Mouse (Mus musculus) ovary, postnatal 14 days (tissue): ENCODE results near the gene Rap1gap.
A peak's percentile ranks its signal among the peaks of the same experiment; 100 is the strongest.

Source experiments
- DNase-seq: peaks from one replicate; pipeline ENCODE4 v3.0.0; 2022; ENCODE audit warnings: low spot score

Gene Rap1gap

DNA sequence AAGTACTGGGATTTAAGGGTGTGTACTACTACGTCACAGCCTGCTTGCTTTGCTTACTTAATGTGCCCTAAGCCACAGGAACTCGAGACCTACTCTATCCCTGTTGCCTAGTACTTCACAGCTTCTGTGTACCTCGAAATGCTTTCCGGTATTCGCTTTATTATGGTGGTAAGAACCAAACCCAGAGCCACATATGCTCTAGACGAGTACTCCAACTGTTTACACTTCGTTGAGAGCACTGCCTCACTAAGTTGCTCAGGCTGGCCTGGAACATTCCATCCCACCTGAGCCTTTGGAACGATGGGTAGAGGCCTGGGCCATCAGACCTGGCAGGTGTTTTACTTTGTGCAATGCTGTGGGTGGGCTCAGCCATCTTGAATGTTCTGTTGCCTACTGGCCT is 30.8 kb downstream of the Rap1gap start:
- no peak for DNase-seq

DNA sequence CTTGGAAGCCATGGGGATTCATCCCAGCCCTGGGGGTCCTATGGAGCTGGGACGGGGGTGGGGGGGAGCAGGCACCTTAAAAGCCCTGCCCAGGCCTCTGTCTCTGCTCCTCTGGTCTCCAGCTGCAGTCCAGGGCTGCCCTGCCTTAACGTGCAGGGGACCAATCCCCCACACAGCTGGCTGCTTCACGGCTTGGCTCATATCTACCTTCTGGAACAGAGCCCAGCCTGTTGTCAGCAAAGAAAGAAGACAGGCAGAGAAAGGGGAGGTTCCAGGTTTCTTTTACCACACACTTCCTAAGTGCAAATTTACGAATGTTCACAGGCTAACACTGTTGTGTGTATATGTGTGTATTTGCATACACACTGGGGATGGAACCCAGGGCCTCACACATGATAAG is 31.4 kb downstream of the Rap1gap start:
- no peak for DNase-seq

DNA sequence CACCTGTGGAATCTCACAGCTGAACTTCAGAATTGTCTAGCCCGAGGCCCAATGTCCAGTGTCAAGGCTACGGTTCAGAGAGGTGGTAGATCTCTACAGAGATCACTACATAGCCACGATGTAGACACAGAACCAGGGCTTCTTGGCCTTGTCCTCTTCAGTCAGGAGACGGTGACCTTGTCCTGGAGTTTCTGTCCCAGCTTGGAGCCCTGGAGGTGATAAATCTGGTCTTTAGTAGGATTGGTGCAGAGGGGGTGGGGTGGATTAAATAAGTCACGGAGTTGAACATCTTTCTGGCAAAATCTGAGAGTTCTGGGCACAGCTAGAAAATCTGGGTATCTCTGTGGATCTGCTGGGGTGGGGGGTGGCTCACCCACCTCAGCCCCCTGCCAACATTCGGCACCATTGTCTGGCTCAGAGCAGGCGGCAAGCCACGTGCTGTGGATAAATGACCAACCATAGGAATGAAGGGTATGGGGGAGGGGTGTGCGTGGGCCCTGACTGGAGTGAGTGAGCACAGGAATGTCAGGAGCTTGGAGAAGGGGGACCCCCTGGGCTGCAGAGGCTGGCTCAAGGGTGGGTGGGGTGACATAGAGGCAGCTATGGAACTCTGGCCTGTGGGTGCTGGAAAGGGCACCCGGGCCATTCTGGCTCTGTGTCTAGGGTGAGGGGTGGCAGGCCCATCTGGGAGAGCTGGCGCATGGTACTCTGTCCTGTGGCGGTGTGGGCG is 32.8 kb downstream of the Rap1gap start:
- no peak for DNase-seq

DNA sequence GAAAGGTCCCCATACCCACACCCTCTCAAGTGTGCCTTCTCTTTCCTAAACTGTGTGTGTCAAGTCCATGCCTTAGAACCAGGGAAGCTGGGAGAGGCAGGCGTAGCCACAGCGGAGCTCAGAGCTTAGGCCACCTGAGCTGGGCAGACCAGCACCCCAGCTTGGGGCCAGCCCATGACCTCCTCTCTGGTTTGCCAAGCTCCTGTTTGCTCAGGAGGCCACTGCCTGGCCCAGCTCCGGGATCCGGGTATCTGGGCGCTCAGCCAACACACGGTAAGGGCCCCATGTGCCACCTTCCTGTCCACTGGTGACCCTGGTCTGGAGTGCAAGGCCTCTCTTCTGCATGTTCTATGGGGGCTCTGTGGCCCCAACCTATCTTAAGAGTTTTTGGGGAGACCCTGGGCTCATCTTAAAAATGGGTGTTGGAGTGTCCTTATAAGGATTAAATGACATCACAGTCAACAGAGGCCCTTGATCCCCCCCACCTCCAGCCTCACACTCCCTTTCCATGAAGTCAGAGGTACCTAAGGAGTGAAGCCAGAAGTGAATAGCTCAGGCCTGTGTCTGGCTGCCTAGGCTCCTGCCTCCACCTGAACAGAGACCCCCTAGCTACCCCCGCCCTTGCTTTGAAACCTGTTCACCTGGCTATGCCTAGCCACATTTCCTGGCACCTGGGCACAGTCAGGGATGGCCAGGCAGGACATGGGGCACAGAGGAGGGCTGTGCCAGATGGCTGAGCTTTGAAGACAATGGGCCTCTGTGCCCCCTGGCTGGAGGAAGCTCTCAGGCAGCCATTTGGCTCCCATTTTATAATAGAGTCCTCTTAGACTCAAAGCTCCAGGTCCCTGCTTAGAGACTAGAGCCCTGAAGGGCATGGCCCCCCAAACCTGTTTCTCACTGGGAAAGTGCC is 33.8 kb downstream of the Rap1gap start:
- DNase-seq: no peak

DNA sequence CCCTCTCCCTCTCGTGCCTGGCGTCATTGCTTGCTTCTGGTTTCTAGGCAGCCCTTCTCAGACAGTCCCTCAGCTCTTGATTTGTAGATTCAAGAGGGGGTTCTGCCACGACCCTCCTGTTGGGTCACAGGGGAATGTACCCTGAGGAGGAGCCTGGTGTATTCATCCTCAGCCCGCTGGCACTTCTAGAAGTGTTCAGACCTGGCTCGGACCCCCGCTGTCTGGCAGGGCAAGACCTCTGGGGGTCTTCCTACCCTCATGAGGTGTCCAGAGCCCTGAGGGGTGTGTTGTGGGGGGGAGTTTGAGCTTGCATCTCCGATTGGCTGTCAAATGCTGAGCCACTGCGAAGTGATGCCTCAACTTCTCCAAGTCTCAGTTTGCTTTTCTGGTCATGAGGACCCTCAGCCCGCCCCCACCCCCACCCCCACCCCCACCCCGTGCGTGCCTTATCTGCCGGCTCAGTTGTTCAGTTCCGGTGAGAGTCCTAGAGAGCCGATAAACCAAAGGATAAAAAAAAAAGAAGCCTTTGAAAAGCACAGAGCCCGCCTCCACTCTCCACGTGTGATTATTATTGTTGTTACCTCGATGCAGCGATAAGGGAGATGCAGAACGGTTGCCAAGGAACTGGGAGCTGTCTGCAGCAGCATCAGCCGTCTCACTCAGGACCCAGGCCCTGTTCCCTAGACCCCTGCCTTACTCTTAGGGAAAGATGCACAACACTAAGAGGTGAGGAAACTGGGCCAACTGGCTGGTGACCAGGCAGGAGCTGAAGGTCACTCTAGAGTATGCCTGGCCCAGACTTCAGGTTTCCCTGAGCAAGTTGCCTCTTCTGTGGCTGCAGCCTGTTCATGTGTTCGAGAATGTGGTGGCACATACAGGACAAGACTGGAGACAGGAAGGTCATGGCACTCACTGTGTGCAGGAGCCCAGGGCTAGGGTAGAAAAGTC is 35.0 kb downstream of the Rap1gap start:
- no peak for DNase-seq

DNA sequence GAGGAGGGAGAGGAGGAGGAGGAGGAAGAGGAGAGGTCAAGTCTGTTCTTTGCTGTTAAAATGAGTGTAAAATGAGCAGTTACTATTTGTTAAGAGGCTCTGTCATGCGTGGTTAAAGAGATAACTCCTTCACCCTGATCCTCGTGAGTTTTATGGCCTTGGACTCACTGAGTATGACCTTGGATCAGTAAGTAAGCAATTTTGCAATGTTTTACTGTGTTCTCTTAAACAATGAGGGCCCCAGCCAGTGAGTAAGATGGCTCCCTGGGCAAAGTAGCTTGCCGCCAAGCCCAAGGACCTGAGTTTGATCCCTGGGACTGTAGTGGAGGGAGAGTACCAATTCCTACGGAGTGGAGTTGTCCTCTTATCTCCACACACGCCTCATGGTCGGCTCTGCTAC is 36.4 kb downstream of the Rap1gap start:
- DNase-seq: no peak

DNA sequence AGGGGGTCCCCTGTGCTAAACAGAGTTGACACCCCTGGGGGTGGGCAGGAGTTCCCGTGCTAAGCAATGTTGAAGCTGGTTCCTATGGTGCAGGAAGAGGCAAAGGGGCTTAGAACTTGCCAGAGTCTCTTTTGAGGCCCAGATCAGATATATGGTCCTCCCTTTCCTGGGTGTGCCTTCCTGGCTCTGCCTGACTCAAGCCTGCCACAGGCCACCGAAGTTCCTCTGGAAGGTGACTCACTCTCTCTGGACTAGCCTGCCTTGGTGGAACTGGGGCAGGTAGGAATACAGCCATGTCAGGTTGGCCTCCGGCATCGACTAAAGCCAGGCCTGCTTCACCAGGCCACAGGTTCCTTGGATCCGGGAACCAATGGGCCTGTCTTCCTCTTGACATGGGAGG is 38.6 kb downstream of the Rap1gap start:
- no peak for DNase-seq

DNA sequence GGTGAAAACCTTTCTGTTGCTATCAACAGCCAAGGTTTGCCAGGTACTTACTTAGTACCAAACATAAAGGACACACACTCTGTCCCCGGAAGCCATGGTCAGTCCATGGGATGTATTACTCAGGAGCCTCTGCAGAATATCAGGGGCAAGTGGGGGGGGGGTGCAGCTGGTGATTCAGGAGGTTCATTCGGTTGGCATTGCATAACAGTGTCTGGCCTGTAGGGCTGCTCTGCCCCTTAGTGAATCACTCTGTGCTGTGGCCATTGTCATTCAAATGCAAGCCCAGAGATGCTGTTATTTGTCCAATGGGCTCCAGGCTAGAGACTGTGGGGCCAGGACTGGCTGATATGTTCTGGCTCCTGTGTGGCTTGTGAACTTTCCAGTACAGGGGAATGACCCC is 40.0 kb downstream of the Rap1gap start:
- DNase-seq: no peak

DNA sequence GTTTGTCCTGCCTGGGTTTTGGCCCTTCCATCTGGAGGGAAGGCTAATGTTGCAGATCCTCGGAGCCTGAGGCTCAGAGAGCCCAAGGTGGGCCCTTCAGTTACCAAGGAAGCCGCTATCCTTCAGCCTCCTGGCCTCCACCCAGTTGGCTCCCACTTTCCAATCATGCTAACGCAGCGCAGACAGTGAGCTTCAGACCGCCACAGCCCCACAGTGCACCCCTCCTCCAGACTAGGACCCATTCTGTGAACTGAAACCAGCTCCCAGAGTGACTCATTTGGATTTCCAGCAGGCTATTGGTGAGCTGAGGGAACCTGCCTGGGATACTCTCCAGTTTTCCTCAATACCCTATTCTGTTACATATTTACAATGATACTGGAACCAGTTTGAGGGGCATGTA is 40.9 kb downstream of the Rap1gap start:
- no peak for DNase-seq

DNA sequence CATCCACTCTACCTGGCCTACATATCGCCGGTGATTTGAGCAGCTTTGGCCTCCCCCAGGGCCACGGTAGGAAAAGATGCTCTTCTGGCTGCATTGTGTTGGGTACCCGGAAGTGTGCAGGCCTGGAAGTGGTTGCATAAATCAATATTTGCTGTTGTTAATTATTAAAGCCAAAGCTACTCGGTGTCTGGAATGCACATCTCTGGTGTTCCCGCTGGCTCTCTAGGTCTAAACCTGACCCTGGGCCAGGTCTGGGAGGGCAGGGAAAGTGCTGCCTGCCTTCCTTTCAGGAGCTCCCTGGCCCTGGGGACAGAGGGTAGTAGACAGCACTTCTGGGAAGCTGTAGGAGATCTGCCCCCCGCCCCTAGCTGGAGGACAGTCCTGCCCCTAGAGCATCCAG is 42.0 kb downstream of the Rap1gap start:
- no peak for DNase-seq

DNA sequence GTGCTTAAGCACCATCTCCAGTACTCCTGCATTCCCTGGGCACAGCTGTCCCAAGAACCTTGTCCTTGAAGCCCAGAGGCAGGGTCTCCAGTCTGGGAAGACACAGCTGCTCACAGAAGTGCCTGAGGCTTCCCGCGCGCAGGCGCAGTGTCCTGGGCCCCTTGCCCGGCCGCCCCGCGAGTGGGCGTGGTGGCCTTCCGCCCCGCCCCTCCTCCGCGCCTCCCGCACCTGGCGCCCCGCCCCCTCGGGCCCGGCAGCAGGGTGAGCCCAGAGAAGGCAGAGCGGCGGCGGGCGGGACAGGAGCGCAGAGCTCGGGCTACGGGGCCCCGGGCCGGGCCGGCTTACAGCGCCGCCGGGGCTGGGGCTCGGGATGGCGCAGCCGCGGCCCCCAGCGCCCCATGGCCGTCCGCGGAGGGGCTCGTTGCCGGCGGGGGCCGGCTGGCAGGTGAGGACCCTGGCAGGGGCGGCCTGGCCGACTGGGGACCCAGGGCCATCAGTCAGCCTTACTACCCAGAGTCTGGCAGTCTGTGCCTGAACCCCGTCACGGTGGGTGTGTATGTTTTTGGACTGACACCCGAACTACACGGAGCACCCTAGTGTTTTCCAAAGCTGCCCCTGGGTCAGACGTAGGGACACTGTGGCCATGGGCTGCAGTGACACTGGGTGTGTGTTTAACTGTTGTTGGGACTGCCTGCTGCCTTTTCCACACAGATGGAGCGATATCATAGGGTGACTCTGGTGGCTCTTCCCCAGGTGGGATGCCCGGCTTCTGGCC is 42.9 kb downstream of the Rap1gap start:
- peak; percentile 96 for DNase-seq

DNA sequence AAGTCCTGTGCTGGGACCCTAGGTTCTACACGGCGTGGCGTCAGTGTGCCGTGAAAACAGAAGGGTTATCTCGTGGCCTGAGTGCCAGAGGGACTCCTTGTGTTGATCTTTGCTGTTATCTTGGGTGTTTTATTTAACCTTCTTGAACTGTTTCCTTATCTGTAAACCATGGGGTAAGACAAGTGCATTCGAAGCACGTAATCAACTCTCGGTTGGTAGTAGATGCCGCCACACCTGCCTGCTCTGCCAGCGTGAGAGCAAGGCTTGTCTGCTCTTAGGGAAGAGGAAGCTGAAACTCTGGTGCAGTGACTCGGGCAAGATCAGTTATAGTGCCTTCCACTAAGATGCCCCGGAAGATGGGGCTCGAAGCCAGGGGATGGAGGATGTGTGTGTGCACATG is 48.4 kb downstream of the Rap1gap start:
- no peak for DNase-seq

DNA sequence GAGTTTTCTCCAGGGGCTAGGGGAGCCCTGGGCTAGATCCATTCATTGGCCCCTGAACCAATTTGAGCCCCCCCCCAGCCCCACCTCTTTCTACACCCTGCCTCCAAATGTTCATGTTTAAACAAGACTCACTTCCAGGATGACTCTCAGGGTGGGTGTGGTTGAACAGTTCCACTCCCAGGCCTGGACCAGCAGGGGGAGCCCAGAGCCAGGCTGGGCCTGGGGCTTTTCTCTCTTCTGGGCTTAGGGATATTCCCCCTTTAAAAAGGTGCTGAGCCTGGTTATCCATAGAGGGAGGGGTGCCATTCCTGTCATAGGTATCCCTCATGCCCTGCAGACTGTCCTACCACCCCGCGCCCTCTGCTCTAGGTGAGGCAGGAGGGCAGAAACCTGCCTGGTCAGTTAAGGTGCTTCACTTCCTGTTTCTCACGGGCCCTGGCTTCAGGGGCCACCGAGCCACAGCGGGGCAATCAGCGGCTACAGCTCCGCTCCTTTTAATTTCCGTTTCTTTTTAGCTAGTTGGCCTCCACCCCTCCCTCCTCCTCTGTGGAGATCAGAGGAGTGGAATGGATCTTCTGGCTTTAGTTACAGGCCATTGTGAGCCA is 49.6 kb downstream of the Rap1gap start:
- no peak for DNase-seq

DNA sequence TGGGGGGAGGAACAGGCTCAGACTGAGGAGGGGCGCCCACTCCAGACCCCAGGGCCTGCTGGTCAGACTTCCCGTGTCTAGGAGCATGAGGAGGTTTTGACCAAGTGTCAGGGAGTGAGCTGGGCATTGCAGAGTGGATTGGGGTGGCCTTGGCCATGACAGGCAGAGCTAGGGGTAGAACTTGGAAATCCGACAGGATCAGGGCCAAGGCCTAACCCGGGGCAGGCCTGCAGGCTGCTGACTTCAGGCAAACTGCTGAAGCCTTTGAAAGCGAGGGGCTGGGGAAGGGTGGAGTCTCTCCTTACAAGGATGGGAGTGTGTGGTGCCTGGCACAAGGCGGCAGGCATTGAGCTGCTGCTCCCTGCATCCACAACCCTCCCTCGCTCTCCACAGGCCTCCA is 52.5 kb downstream of the Rap1gap start:
- DNase-seq: no peak

DNA sequence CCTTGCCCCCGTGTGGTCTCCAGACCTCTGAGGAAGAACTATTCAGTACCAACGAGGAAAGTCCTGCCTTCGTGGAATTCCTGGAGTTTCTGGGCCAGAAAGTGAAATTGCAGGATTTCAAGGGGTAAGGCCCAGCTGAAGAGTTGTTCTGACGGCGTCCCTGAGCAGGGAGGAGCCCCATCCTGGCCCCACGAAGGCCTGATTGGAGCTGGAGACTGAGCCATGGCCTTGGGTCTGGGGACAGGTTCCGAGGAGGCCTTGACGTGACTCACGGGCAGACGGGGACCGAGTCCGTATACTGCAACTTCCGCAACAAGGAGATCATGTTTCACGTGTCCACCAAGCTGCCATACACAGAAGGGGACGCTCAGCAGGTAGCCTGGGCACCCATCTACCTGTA is 53.1 kb downstream of the Rap1gap start:
- no peak for DNase-seq

DNA sequence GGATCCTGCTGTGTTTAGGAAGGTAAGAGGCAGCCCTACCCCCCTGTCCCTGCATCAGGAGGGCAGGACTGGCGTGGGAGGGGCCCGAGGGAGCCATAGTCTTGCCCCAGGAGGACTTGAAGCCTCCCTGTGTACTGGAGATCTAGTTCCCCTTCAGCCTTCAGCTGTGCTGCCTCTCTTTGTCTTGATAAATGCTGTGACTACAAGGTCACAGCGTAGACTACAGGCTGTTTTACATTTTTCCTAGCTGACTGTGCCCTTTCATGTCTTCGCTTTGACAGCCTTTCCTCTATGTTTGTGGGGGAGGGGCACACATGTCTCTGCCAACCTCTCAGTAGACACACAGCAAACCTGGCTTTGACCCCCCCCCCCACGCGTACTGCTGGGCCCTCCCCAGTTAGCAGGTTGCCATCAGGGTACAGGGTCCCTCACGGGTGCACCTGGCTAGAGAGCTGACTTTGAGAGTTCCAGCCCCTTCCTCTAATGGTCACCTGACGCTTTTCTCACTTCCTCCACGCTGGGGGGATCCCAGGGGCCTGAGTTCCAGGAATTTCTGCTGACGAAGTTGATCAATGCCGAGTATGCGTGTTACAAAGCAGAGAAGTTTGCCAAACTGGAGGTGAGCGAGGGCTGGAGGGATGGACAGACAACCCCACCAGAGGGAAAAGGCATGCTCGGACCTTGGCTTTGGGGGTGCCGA is 55.0 kb downstream of the Rap1gap start:
- DNase-seq: no peak

DNA sequence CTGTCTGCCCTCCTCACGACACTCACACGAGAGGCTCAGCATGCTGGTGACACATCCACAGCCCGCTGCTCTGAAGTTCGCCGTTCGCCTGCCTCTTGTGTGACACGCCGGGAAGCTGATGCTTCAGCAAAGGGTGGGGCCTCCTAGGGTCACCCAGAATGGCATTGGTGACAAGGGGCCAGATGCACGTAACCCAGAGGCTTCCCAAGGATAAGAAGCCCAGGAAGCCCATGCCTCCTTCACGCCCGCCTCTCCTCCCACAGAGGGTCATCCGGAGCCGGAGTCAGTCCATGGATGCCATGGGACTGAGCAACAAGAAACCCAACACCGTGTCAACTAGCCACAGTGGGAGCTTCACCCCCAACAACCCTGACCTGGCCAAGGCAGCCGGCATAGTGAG is 57.0 kb downstream of the Rap1gap start:
- no peak for DNase-seq

DNA sequence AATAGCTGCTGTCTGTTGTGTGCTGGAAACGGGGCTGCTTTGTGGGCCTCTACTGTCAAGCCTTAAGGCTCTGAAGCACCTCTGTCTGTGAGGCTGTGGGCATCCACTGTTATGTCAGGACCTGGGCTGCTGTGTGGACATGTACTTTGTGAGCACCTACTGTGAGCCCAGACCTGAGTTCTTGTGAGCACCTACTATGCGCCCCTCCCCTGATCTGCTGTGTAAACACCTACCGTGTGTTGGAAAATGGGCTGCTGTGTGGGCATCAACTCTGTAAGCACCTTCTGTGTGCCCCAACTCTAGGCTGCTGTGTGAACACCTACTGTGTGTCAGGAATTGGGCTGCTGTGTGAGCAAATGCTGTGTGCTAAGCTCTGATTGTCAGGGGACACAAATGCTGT is 57.7 kb downstream of the Rap1gap start:
- no peak for DNase-seq

DNA sequence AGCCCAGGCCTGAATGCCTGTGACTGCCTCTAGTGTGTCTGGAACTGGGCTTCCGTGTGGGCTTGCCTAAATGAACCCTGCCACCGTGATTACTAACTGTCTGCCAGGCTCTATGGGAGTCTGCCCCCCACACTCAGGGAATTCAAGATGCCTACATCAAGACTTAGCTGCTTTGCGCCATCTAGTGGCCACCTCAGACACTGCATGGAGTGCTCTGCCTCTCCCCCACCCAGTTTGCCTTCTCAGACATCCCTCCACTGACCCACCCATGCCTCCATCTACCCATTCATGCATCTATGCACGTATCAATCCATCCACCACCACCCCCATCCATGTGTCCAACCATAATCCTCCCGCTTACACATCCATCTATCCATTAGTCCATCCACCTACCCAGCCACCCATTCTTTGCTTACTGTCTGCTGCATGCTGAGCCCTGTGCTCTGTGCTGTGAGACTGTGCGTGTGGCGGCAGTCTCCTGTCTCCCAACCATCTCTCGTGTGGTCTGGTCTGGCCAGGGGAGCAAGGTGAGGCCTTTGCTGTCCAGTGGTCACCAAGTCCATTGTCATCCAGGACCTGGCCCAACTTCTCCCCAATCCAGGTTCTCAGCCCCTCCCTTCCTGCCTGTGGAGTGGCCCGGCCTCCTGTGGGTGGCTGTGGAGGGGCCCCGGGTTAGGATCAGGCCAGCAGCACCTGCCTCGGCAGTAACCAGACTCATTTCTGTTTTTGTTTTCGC is 58.3 kb downstream of the Rap1gap start:
- DNase-seq: peak; percentile 73

DNA sequence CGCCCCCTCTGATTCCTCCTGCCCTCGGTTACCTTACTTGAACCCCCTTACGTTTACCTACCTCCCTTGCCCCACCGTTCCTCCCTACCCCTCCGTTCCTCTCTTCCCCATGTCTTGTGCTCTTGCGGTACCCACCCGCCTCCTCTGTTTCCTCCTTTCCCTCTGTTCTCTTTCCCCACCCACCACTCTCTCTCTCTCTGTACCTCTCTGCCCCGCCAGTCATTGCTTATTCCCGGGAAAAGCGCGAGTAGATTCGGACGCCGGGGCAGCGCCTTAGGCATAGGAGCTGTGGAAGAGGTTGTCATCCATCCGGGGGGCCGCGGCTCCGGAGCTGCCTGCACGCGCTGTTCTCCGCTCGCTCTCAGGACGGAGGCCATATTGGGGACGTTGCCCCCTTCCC is 59.0 kb downstream of the Rap1gap start:
- DNase-seq: no peak
